Mouse (Mus musculus) limb, embryonic 11.5 days (tissue): ENCODE measurements around the gene Gria4. TPM values are rescaled to one million over a fixed set of nuclear protein-coding genes. Genes with fewer than 3 reads are reported as not detected.
"Not testable (repeated sequence)": the region's sequence is repeated elsewhere in the genome, so short reads cannot be mapped to it uniquely, and the experiment has no call there.

Source experiments
- ATAC-seq: fragments of 200-750 bp; cut with Nextera tagmentation; 2 replicates; pipeline ENCODE4 v1.8.0; 2017; ENCODE audit warnings: low read depth; ENCODE audit not compliant: insufficient number of reproducible peaks, low FRiP score, low TSS enrichment
- DNase-seq: peaks from one replicate; pipeline ENCODE4 v3.0.0-alpha.2; 2015; ENCODE audit warnings: low spot score
- H3K27ac ChIP-seq: fragments of 300-500 bp; sonication (generic); replicated peaks from 2 replicates; pipeline ENCODE4 v1.5.1; 2014; ENCODE audit warnings: low read depth, mild to moderate bottlenecking, low read length
- H3K27me3 ChIP-seq: fragments of 300-500 bp; sonication (generic); 2 replicates; pipeline ENCODE4 v1.6.1; 2014; ENCODE audit warnings: mild to moderate bottlenecking, low read length, mixed read lengths; ENCODE audit not compliant: control insufficient read depth, insufficient read depth
- H3K36me3 ChIP-seq: fragments of 300-500 bp; sonication (generic); 2 replicates; pipeline ENCODE4 v1.6.1; 2014; ENCODE audit warnings: mild to moderate bottlenecking, low read length, moderate library complexity, mixed read lengths; ENCODE audit not compliant: control insufficient read depth, insufficient read depth
- H3K4me1 ChIP-seq: fragments of 300-500 bp; sonication (generic); 2 replicates; pipeline ENCODE4 v1.6.1; 2014; ENCODE audit warnings: low read length, mixed read lengths; ENCODE audit not compliant: control insufficient read depth, insufficient read depth
- H3K4me2 ChIP-seq: fragments of 300-500 bp; sonication (generic); 2 replicates; pipeline ENCODE4 v1.6.1; 2014; ENCODE audit warnings: low read depth, mild to moderate bottlenecking, moderate library complexity; ENCODE audit not compliant: severe bottlenecking
- H3K4me3 ChIP-seq: fragments of 300-500 bp; sonication (generic); 2 replicates; pipeline ENCODE4 v1.5.1; 2014; ENCODE audit warnings: low read depth, low read length
- H3K9ac ChIP-seq: fragments of 300-500 bp; sonication (generic); 2 replicates; pipeline ENCODE4 v1.6.1; 2014; ENCODE audit warnings: mild to moderate bottlenecking, low read length
- H3K9me3 ChIP-seq: fragments of 300-500 bp; sonication (generic); 2 replicates; pipeline ENCODE4 v1.6.1; 2016; ENCODE audit warnings: low read length; ENCODE audit not compliant: control insufficient read depth
- WGBS: fragments of 180-500 bp; shearing (Covaris S2); extraction: QIAGEN DNeasy Blood & Tissue Kit; methylation state at CpG from one replicate; pipeline ENCODE4 v1.1.7; 2014; 5-methylcytosine and 5-hydroxymethylcytosine counted together
- polyA plus RNA-seq: library from polyadenylated mRNA; unstranded; fragments of >200 nt; fragmentation: Nextera tagmentation; extraction: Ambion mirVana; gene quantifications from 2 replicates; pipeline ENCODE4 v1.2.1, GENCODE M21; 2014

Gria4 gene
- 1.6 and 2.2 TPM in 2 replicates for polyA plus RNA-seq

DNA sequence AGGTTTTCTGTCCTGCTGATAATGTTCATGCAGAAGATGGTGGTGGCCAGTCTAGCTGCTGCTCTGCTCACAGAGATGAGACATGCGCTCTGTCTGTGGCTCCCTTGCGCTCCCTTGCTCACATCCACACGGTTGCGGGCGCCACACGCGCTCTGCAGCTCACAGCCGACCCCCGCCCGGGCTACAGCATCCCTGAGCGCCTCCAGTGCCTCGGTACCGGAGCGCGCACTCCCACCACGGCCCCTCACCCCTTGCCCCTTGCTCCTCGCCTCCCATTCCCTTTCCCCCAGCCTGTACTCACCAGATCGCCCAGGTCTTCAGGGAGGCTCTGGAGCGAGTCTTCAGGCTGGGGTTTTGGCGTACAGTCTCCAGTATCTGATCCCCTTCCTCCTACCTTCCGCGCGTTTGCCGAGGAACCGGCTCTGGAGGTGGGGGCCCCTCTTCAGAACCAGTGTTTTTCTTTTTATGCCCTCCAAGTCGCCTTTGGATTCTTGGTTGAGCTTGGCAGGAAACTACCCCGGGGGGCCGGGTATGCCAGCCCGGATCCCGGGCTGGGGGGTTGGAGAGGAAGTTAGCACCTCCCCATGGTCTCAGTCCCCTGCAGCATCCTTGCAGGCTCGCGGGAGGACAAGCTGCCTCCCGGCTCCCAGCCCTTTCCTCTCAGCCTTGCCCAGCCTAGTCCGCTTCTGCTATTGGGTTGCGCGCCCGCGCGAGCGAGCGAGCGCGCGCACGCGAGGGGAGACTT, at the start of gene Gria4:
Gene Gria4 (minus strand): TSS at position 691 of the 745 bp plus-strand sequence.
- WGBS = 0% methylated on average over 46 of the region's 46 CpGs
- H3K27ac ChIP-seq = no peak within 1 kb of the TSS

DNA sequence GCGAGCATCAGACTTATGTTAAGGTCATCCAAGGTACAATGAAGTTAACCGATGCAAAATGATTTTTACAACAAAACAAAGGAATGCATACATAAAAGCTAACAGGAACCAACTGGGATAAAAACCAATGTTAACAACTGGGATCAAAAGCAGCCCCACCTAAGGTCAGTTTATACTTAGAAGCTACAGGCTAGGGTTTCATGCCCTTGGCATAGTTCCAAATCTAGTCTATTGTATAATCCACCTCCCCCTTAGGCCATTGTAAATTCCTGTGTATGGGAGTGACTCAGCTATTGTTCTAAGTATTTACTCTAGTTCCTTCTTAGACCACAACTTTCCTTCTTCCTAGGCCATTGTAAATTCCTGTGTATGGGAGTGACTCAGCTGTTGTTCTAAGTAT, 14.9 kb upstream of the Gria4 start:
- not testable (repeated sequence) for H3K4me1 ChIP-seq, DNase-seq, ATAC-seq, H3K9me3 ChIP-seq, H3K27ac ChIP-seq, H3K9ac ChIP-seq, H3K27me3 ChIP-seq, H3K4me3 ChIP-seq, H3K4me2 ChIP-seq, H3K36me3 ChIP-seq
- 81% methylated on average over 2 of the region's 2 CpGs for WGBS

More for the DNA sequence above, at the start of gene Gria4:
- no peaks in the 10 kb centered on the region for H3K27me3 ChIP-seq
- H3K9me3 ChIP-seq = no peaks in the 10 kb centered on the region
- H3K36me3 ChIP-seq = no peaks in the 10 kb centered on the region
- DNase-seq = peak; percentile 84
- H3K4me1 ChIP-seq = no peaks in the 10 kb centered on the region
- peak within 1 kb of the TSS; percentile 43 for H3K9ac ChIP-seq
- ATAC-seq = peak; percentile 96
- peak within 1 kb of the TSS; percentile 54 for H3K4me3 ChIP-seq
- H3K4me2 ChIP-seq = peak within 1 kb of the TSS; percentile 68

DNA sequence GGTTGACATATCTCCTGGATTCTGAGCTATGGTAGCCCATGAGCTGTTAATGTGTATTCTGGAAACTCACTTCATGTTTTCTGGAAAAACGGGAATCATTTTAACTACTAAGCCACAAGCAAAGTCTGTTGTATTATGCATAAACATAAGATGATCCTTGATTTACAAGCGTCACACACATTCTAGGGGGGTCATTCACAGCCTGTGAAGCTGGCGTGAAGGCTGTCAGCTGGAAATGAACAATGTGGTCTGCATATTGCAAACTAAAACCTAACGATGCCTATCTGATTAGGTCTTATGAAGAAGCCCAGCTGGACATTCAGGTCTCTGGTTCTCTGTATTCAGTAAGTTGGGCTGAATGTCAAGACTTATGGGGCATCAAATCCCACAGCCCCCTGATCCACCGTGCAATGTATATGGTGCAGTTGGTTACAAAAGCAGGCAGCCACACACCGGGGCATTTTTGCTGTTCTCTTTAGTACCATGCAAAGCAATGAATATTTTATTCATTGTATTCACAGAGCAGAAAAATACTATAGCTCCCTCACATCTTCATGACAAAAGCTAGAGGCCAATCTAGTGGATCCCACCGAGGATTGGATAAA, 7.2 kb upstream of the Gria4 start:
- DNase-seq (no peak), ATAC-seq (no peak)
- 78% methylated on average over 7 of the region's 7 CpGs for WGBS
- H3K9me3 ChIP-seq = no peaks in the 10 kb centered on the region
- no peak overlapping the region for H3K4me2 ChIP-seq
- no peak overlapping the region for H3K27ac ChIP-seq
- H3K4me1 ChIP-seq = no peaks in the 10 kb centered on the region
- H3K27me3 ChIP-seq = no peaks in the 10 kb centered on the region
- H3K36me3 ChIP-seq = no peaks in the 10 kb centered on the region
- H3K9ac ChIP-seq = no peak overlapping the region
- no peak overlapping the region for H3K4me3 ChIP-seq

DNA sequence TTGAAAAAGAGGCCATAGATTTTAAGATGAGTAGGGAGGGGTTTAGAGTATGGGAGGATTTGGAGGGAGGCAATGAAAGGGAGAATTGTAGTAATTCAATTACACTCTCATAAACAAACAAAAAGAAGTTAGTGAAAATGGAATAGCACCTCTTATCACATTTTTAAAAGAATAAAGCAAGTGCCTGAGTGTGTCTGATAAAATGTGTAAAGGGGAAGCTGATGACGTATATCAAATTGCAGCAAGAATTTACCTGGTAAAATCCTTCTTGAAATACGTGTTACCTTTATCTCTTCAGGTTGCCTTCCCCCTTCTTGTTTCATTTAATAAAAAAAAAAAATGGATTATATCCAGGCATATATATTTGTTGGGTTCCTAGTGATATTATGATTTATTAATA, 1.4 kb upstream of the Gria4 start:
- H3K9ac ChIP-seq = no peak overlapping the region
- H3K27me3 ChIP-seq = no peaks in the 10 kb centered on the region
- ATAC-seq (no peak), DNase-seq (no peak)
- no peak overlapping the region for H3K4me3 ChIP-seq
- H3K27ac ChIP-seq = no peak overlapping the region
- 87% methylated on average over 2 of the region's 2 CpGs for WGBS
- no peaks in the 10 kb centered on the region for H3K9me3 ChIP-seq
- H3K4me1 ChIP-seq = no peaks in the 10 kb centered on the region
- H3K4me2 ChIP-seq = no peak overlapping the region
- no peaks in the 10 kb centered on the region for H3K36me3 ChIP-seq

DNA sequence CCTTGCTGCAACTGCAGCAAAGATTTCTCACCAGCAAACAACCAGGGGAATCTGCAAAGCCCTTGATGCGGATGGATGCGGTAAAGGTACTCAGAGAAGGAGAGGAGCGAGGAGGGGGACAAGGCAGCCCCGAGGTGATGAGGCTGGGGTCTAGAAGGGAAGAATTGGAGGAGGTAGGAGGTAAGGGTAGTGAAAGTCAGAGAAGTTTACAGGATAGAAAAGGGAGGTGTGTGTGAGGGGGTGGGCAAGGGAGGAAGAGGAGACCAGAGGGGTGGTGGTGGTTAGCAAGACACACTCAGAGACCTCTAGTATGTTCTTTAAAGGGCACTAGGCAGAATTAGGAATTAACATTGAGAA, 233 bp upstream of the Gria4 start:
- Histone ChIP-seq H3K9ac (peak overlapping the region; percentile 43), H3K27me3 (no peaks in the 10 kb centered on the region), H3K4me2 (peak overlapping the region; percentile 68), H3K36me3 (no peaks in the 10 kb centered on the region), H3K9me3 (no peaks in the 10 kb centered on the region), H3K4me3 (peak overlapping the region; percentile 54), H3K4me1 (no peaks in the 10 kb centered on the region), H3K27ac (no peak overlapping the region)
- under 1% methylated on average over 4 of the region's 4 CpGs for WGBS
- no peak; the same call in none of the 2 replicates for ATAC-seq
- no peak for DNase-seq

DNA sequence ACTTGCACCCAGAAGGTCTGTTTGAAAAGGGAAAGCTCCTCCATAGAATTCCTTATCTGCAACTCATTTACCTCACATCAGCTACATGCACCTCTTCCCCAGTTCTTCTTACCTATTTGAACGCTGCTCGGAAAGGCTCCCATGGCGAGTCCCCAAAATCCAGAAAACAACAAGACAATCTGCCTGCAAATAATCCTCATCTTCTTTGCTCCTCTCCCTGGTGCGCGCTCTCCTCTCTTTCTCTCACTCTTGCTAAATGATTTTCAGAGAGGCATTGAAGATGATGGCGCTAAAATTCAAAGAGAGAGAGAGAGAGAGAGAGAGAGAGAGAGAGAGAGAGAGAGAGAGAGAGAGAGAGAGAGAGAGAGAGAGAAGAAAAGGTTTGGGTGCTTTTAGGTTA, 959 bp downstream of the Gria4 start:
- H3K9ac ChIP-seq = no peak overlapping the region
- H3K4me1 ChIP-seq = no peaks in the 10 kb centered on the region
- H3K27me3 ChIP-seq = no peaks in the 10 kb centered on the region
- H3K4me2 ChIP-seq = peak overlapping the region; percentile 68
- 5% methylated on average over 5 of the region's 6 CpGs for WGBS
- peak overlapping the region; percentile 54 for H3K4me3 ChIP-seq
- no peaks in the 10 kb centered on the region for H3K36me3 ChIP-seq
- H3K27ac ChIP-seq = no peak overlapping the region
- DNase-seq (peak; percentile 21), ATAC-seq (no peak)
- H3K9me3 ChIP-seq = no peaks in the 10 kb centered on the region

DNA sequence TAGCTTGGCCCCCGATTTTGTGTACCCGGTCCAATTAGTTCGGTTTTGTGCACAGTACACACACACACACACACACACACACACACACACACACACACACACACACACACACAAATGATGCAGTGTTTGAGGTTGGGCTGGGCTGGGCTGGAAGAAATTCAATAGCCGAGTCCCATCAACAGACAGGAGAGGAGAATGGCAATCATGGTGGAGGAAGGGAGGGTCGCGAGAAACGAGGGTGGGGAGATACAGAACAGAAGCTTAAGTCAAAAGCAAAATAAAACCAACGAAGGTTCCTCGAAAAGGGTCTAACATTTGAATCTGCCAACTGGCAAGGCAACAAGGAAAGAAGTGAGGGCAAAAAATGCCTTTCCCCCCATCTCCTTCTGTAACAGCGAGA, 1.6 kb downstream of the Gria4 start:
- H3K4me3 ChIP-seq = no peak overlapping the region
- 34% methylated on average over 10 of the region's 10 CpGs for WGBS

DNA sequence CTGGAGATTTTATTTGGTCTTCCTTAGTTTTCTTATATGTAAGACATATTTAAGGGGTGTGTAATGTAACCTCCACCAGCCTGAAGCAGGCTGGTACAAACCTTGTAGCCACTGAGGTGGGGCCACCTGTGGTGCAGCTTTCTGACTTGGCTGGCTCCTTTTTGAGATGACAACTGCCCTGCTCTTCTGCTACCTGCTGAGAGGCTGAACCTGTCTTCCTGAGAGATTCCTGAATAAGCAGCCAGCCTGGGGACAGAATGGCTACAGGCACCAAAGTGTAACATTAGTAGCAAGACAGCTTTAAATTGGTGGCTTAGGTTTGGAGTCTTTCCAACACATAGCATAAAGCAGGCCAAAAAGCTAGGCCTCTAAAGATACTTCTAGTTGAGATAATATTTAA, 46.6 kb downstream of the Gria4 start:
- DNase-seq = not testable (repeated sequence)

More for the DNA sequence above, 1.6 kb downstream of the Gria4 start:
- Histone ChIP-seq H3K9me3 (no peaks in the 10 kb centered on the region), H3K4me2 (no peak overlapping the region), H3K9ac (no peak overlapping the region), H3K27ac (no peak overlapping the region), H3K27me3 (no peaks in the 10 kb centered on the region), H3K36me3 (no peaks in the 10 kb centered on the region), H3K4me1 (no peaks in the 10 kb centered on the region)
- ATAC-seq (no peak), DNase-seq (no peak)

More for the DNA sequence above, 46.6 kb downstream of the Gria4 start:
- H3K27me3 ChIP-seq, H3K4me3 ChIP-seq, H3K36me3 ChIP-seq, ATAC-seq, H3K4me2 ChIP-seq, H3K9me3 ChIP-seq, H3K4me1 ChIP-seq, H3K27ac ChIP-seq, H3K9ac ChIP-seq: not testable (repeated sequence)
